Mouse (Mus musculus) forebrain, embryonic 13.5 days (tissue): ENCODE measurements at regions not wholly inside any gene's neighbourhood (a gene's known extent, or its start where the extent isn't known, plus 50 kb on each side); places are given as distances from the start of the nearest gene placed in this dataset.

Source experiments
- ATAC-seq: fragments of 200-750 bp; cut with Nextera tagmentation; 2 replicates; pipeline ENCODE4 v1.8.0; 2017
- H3K27ac ChIP-seq: fragments of 300-500 bp; sonication (generic); 2 replicates; pipeline ENCODE4 v1.5.1; 2015; ENCODE audit warnings: inconsistent platforms, mild to moderate bottlenecking, moderate library complexity
- H3K27me3 ChIP-seq: fragments of 300-500 bp; sonication (generic); 2 replicates; pipeline ENCODE4 v1.6.1; 2015; ENCODE audit warnings: mild to moderate bottlenecking, inconsistent platforms
- H3K36me3 ChIP-seq: fragments of 300-500 bp; sonication (generic); 2 replicates; pipeline ENCODE4 v1.6.1; 2015; ENCODE audit warnings: mild to moderate bottlenecking, inconsistent platforms; ENCODE audit not compliant: poor library complexity, severe bottlenecking
- H3K4me1 ChIP-seq: fragments of 300-500 bp; sonication (generic); 2 replicates; pipeline ENCODE4 v1.6.1; 2015; ENCODE audit warnings: inconsistent platforms
- H3K4me2 ChIP-seq: fragments of 300-500 bp; sonication (generic); 2 replicates; pipeline ENCODE4 v1.6.1; 2015; ENCODE audit warnings: inconsistent platforms, mild to moderate bottlenecking, moderate library complexity
- H3K4me3 ChIP-seq: fragments of 300-500 bp; sonication (generic); 2 replicates; pipeline ENCODE4 v1.5.1; 2015; ENCODE audit warnings: mild to moderate bottlenecking, inconsistent platforms
- H3K9ac ChIP-seq: fragments of 300-500 bp; sonication (generic); 2 replicates; pipeline ENCODE4 v1.6.1; 2015; ENCODE audit warnings: mild to moderate bottlenecking, inconsistent platforms
- H3K9me3 ChIP-seq: fragments of 300-500 bp; sonication (generic); replicated peaks from 2 replicates; pipeline ENCODE4 v1.6.1; 2016; ENCODE audit warnings: inconsistent platforms
- whole genome bisulfite sequencing: fragments of 180-500 bp; shearing (Covaris S2); methylation state at CpG from one replicate; pipeline ENCODE4 v1.1.7; 2015; 5-methylcytosine and 5-hydroxymethylcytosine counted together

DNA sequence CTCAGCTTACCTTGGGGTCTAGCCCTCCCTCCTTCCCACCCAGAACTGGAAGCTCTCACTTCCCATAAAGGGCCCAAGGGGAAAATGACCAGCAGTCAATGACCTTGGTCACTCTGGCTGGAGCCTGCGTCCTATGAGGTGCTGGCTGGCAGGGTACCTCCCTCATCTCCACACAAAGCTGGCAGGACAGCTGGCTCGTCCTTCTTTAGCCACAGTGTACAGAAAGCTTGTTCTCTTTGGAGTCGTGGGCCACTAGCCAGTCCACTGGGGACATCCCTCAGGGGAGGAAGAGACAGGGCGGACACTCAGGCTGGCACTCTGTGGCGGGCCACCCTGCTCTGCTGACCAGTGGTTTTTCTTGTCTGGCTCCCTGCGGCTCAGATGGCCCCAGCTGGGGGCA, 106.3 kb downstream of the Vegfa start:
- H3K9ac ChIP-seq: no peak overlapping the region
- no peaks in the 10 kb centered on the region for H3K36me3 ChIP-seq
- no peak for ATAC-seq
- no peak overlapping the region for H3K4me3 ChIP-seq
- H3K9me3 ChIP-seq: no peaks in the 10 kb centered on the region
- H3K27ac ChIP-seq: no peak overlapping the region
- no peaks in the 10 kb centered on the region for H3K27me3 ChIP-seq
- H3K4me2 ChIP-seq: no peak overlapping the region
- no peaks in the 10 kb centered on the region for H3K4me1 ChIP-seq
- 68% methylated on average over 6 of the region's 6 CpGs for WGBS

DNA sequence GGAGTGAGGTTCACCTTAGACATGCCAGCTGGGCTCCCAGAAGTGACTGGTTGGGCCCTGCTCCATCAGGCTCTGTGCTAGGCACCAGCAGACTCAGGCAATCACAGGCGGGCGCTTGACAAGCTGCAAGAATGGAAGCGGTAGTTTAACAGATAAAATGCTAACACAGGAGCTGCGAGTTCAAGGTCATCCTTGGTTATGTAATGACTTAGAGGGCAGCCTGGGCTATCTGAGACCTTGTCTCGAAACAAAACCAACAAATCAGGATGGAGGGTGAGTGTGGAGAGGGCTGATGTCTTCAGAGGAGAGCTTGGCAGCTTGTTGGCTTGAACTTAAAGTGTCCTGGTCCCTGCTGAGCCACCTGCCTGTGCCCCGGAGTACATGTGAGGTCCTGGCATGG, 107.6 kb downstream of the Vegfa start:
- WGBS: 84% methylated on average over 6 of the region's 6 CpGs
- H3K36me3 ChIP-seq: no peaks in the 10 kb centered on the region
- H3K4me1 ChIP-seq: no peaks in the 10 kb centered on the region
- H3K27ac ChIP-seq: no peak overlapping the region
- H3K9me3 ChIP-seq: no peaks in the 10 kb centered on the region
- H3K27me3 ChIP-seq: no peaks in the 10 kb centered on the region
- H3K9ac ChIP-seq: no peak overlapping the region
- ATAC-seq: no peak
- no peak overlapping the region for H3K4me3 ChIP-seq
- H3K4me2 ChIP-seq: no peak overlapping the region

DNA sequence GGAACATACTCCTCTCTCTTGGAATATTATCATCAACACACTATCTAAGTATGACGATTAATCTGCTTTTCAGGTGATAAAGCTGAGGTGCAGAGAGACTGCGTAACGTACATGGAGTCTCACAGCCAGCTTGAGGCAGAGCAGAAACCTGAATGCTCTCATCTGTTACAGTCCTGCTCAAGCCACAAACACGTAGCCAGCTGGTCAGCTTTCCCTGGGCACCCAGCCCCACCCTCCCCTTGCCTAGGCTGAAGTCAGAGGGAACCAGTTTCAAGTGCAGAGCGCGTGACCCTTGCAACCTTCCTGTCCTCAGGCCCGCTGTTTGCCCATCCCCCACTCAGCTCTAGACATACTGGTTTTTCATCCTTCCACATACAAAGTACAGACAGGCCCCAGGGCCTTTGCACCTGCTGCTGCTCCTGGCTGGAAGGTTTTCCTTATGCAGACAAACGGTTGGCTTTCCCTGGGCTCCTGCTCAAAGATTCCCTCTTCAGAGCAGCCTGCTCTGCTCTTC, 108.9 kb downstream of the Vegfa start:
- Histone ChIP-seq H3K27me3 (no peaks in the 10 kb centered on the region), H3K4me3 (no peak overlapping the region), H3K4me1 (no peaks in the 10 kb centered on the region), H3K27ac (no peak overlapping the region), H3K9ac (no peak overlapping the region), H3K36me3 (no peaks in the 10 kb centered on the region), H3K9me3 (no peaks in the 10 kb centered on the region), H3K4me2 (no peak overlapping the region)
- no peak for ATAC-seq
- WGBS: 88% methylated on average over 8 of the region's 8 CpGs

DNA sequence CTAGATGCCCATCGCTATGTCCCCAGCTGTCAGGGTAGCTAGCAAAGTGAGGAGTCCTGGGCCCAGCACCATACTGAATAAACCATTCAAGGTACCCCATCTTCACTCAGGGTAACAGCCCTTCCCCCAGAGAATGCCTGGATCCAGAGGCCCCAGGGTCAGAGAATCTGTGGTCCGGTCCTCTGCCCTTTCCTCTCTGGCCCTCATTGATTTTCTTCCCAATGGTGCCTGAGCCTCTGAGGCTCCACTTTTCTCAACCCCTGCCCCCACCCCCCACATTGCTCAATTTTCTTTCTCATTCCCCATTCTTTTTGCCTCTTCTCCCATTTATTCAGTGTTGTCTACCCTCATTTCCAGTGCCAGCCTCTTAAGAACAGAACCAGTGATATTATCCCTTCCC, 114.5 kb downstream of the Vegfa start:
- Histone ChIP-seq H3K27me3 (no peaks in the 10 kb centered on the region), H3K36me3 (no peaks in the 10 kb centered on the region), H3K27ac (no peak overlapping the region), H3K4me1 (no peaks in the 10 kb centered on the region), H3K9me3 (no peaks in the 10 kb centered on the region), H3K4me3 (no peak overlapping the region), H3K9ac (no peak overlapping the region), H3K4me2 (no peak overlapping the region)
- no peak for ATAC-seq
- WGBS: 96% methylated on average over 2 of the region's 2 CpGs

DNA sequence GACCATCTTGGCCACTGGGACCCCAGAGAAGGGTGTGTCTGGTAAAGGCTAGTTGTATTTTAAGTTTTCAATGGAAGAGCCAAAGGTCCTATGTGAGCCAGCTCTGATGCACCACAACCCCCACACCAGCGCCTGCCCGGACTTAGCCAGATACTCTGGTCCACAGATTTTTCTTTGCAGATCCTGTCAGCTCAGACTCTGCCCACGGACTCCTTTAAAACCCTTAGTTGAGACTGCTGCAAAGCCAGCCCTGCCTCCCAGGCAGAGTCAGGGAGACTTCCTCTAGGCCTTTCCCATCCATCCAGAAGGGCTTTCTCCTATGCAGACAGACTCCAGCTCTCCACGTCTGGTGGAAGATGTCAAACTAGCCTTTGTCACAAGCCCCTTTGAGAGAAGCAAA, 115.2 kb downstream of the Vegfa start:
- WGBS: 66% methylated on average over 4 of the region's 4 CpGs
- Histone ChIP-seq H3K27ac (no peak overlapping the region), H3K9ac (no peak overlapping the region), H3K9me3 (peaks cover 6% of the 10 kb centered on the region; the same call in 1 of the 2 replicates), H3K27me3 (no peaks in the 10 kb centered on the region), H3K4me2 (no peak overlapping the region), H3K36me3 (no peaks in the 10 kb centered on the region), H3K4me3 (no peak overlapping the region), H3K4me1 (no peaks in the 10 kb centered on the region)
- ATAC-seq: no peak

DNA sequence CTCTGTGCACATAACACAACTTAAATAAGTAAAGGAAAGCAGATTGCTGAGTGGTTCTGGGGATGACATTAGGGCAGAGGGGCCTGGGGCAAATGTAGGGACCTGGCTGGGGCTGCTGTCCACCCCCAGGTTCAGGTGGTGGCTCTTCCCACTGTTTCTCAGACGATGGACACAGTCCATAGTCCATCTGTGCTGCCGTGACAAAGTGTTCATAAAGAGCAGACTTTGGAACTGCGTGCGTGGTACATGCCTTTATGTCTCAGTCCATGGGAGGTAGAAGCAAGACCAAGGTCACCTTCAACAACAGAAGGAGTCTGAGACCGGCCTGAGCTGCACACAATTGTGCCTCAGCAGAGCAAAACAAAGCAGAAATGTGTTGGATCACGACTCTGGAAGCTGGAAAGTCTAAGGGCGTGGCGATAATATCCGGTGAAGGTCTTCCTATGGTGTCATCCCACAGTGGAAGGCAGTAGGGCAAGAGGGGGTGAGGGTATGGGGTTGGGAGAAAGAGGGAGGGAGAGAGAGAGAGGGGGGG, 117.4 kb downstream of the Vegfa start:
- WGBS: 86% methylated on average over 9 of the region's 9 CpGs
- no peak overlapping the region for H3K9ac ChIP-seq
- no peaks in the 10 kb centered on the region for H3K36me3 ChIP-seq
- H3K9me3 ChIP-seq: peaks cover 6% of the 10 kb centered on the region; the same call in 1 of the 2 replicates
- ATAC-seq: no peak
- H3K27ac ChIP-seq: no peak overlapping the region
- H3K4me3 ChIP-seq: no peak overlapping the region
- no peak overlapping the region for H3K4me2 ChIP-seq
- H3K27me3 ChIP-seq: no peaks in the 10 kb centered on the region
- H3K4me1 ChIP-seq: no peaks in the 10 kb centered on the region

DNA sequence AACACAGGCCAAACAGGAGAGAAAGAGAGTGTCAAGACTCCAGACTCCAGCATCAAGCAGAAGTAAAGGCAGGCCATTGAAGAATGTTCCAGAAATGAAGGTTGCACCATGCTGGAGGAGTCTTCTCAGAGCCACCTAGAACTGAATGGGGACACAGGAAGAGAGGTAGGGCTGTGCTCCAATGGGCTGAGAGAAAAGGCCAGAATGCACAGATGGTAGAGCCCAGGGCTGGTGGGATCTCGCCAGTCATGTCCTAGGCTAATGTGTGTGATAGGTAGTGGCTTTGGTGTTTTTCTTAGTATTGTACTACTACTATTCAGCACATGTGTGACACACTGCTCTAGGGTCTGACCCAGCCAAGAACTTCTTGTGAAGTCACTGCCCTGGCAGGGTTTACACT, 117.9 kb downstream of the Vegfa start:
- Histone ChIP-seq H3K4me2 (no peak overlapping the region), H3K9ac (no peak overlapping the region), H3K27me3 (no peaks in the 10 kb centered on the region), H3K9me3 (peaks cover 6% of the 10 kb centered on the region; the same call in 1 of the 2 replicates), H3K27ac (no peak overlapping the region), H3K4me1 (no peaks in the 10 kb centered on the region), H3K36me3 (no peaks in the 10 kb centered on the region), H3K4me3 (no peak overlapping the region)
- no peak for ATAC-seq
- WGBS: 83% methylated on average over 1 of the region's 1 CpGs

DNA sequence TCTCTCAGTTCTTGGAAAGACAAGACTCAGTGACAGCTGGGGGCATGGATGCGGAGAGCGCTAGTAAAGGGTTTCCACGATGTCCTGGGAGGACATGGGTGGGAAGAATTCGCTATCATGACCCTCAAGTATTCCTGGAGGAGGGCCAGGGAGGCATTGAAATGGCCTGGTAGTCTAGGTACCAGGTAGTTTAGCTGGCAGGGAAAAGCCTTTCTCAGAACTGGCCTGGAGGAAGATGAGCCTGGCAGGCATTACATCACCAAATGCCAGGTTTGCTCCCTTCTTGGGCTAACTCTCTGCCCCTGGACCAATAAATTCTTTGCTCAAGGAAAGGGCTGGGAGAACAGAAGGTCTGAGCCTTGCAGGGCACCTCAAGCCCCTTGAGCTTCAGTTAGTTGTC, 118.5 kb downstream of the Vegfa start:
- Histone ChIP-seq H3K9me3 (peaks cover 6% of the 10 kb centered on the region; the same call in 1 of the 2 replicates), H3K36me3 (no peaks in the 10 kb centered on the region), H3K27me3 (no peaks in the 10 kb centered on the region), H3K4me2 (no peak overlapping the region), H3K4me3 (no peak overlapping the region), H3K9ac (no peak overlapping the region), H3K27ac (no peak overlapping the region), H3K4me1 (no peaks in the 10 kb centered on the region)
- 88% methylated on average over 4 of the region's 4 CpGs for WGBS
- ATAC-seq: no peak

DNA sequence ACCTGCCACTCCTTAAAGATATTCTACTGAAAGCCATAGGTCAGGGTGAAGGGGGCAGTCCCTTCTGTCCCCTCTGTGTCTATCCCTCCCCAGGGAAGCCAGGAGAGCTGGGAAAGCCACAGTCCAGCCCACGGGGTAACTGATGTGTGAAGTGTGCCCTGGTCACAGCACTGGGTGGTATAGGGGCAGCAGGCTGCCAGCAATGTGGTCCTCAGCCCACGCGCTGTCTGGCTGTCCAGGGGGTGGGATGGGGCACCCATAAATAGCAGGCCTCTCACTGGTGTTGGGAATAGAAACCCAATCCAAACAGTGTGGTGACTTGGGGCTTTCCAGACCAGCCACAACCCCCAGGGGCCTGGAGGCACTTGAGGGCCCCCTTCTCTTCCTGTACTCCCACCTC, 120.0 kb downstream of the Vegfa start:
- WGBS: 96% methylated on average over 3 of the region's 3 CpGs
- ATAC-seq: no peak

DNA sequence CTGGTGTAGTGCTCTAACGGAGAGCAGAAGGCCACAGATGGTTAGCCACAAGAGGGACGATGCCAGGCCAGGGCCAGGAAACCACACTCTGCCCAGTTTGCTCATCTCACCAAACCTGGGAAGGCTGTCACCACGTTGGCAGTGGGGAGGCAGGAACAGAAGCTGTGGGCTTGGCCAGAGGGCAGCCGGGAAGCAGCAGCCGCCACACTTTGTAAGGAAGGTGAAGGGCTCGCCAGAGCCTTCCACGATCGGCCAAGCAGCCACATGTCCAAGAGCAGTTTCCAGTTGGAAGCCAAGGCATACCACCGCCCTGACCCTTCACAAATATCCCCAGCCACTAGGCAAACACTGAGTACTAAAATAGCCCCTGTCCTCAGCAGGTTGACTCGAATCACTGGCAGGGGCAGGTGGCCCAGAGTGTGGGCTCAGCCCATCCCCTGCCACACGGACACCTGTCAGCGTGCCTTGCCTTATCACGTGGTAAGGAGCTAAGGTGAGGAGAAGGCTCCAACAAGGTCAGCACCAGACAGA, 120.9 kb downstream of the Vegfa start:
- no peak overlapping the region for H3K9ac ChIP-seq
- 88% methylated on average over 13 of the region's 13 CpGs for WGBS
- ATAC-seq: no peak

More for the DNA sequence above, 120.0 kb downstream of the Vegfa start:
- Histone ChIP-seq H3K9ac (no peak overlapping the region), H3K4me3 (no peak overlapping the region), H3K4me2 (no peak overlapping the region), H3K9me3 (peaks cover 6% of the 10 kb centered on the region; the same call in 1 of the 2 replicates), H3K27me3 (no peaks in the 10 kb centered on the region), H3K4me1 (no peaks in the 10 kb centered on the region), H3K27ac (no peak overlapping the region), H3K36me3 (no peaks in the 10 kb centered on the region)

DNA sequence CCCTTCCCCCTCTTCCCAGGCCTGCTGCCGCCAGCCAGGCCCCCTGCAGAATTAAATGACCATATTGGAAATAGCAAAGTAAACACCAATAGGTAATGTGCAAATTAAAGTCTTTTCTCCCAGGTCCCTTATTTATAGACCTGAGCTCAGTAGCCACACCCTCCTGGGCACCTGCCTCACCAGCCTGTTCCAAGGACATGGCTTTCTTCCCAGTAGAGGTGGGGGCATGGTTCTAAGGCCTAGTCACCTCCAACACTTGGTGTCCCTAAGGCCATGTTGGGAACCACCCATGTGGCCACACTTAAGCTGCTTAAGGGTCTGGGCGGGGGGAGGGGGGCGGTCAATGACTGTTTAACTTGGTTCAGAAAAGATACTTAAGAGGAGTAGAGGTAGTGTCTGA, 121.9 kb downstream of the Vegfa start:
- peaks cover 6% of the 10 kb centered on the region; the same call in 1 of the 2 replicates for H3K9me3 ChIP-seq
- no peak overlapping the region for H3K4me3 ChIP-seq
- no peak overlapping the region for H3K4me2 ChIP-seq
- no peak overlapping the region for H3K27ac ChIP-seq
- WGBS: 86% methylated on average over 3 of the region's 3 CpGs
- H3K36me3 ChIP-seq: no peaks in the 10 kb centered on the region
- no peaks in the 10 kb centered on the region for H3K4me1 ChIP-seq
- H3K27me3 ChIP-seq: no peaks in the 10 kb centered on the region
- no peak overlapping the region for H3K9ac ChIP-seq
- no peak for ATAC-seq

More for the DNA sequence above, 120.9 kb downstream of the Vegfa start:
- Histone ChIP-seq H3K4me2 (no peak overlapping the region), H3K4me3 (no peak overlapping the region), H3K27me3 (no peaks in the 10 kb centered on the region), H3K27ac (no peak overlapping the region), H3K9me3 (peaks cover 6% of the 10 kb centered on the region; the same call in 1 of the 2 replicates), H3K36me3 (no peaks in the 10 kb centered on the region), H3K4me1 (no peaks in the 10 kb centered on the region)

DNA sequence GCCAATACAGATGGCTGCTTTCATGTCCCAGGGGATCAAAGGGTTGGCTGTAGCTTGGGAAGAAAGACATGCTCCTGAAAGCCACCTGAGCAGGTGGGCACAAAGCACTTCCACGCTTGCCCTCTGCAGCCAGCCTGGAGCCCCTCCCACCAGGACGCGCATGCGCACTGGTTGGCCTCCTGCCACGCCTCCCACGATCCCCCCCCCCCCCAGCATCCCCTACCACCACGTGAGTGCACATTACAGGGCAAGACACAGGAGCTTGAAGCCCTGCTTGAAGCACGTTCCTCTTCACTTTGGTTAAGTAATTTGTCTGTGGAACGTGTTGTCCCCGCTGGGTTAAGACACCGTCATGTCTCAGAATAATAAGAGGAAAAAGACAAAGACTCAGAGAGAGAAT, 124.6 kb downstream of the Vegfa start:
- Histone ChIP-seq H3K9me3 (peaks cover 6% of the 10 kb centered on the region; the same call in 1 of the 2 replicates), H3K27ac (no peak overlapping the region), H3K4me1 (no peaks in the 10 kb centered on the region), H3K9ac (no peak overlapping the region), H3K27me3 (no peaks in the 10 kb centered on the region), H3K36me3 (no peaks in the 10 kb centered on the region), H3K4me3 (no peak overlapping the region), H3K4me2 (no peak overlapping the region)
- 59% methylated on average over 11 of the region's 11 CpGs for WGBS
- ATAC-seq: no peak

DNA sequence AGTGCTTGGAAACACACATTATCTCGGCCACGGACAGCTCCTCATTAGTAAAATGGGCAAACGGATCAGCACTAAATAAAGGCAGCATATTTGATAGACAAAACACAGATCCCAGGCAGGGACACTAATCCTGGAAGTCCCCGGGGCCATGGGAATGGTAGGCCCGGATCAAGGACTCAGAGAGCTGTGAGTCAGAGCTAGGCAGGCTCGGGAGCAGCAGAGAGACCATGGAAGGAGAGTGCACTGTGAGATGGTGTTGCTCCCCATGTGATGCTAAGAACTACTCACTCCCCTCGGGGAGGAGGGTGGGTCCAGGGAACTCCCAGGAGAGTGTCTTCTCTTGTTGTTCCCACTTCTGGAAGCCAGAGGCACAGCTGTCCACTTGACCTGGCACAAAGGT, 126.6 kb downstream of the Vegfa start:
- Histone ChIP-seq H3K27ac (no peak overlapping the region), H3K4me3 (no peak overlapping the region), H3K36me3 (no peaks in the 10 kb centered on the region), H3K9me3 (no peaks in the 10 kb centered on the region), H3K27me3 (no peaks in the 10 kb centered on the region), H3K4me1 (no peaks in the 10 kb centered on the region), H3K9ac (no peak overlapping the region), H3K4me2 (no peak overlapping the region)
- 59% methylated on average over 7 of the region's 7 CpGs for WGBS
- no peak for ATAC-seq
